Mouse (Mus musculus) ES-Bruce4 (cell line): Measurements from ENCODE around the gene Sox9. TPM values are rescaled to one million over a fixed set of nuclear protein-coding genes. Genes with fewer than 3 reads are reported as not detected.

ENCODE experiments used
- H3K27ac ChIP-seq: 2 replicates; pipeline ENCODE4 v1.5.1; 2012; ENCODE audit warnings: low read length, inconsistent platforms; ENCODE audit not compliant: insufficient read depth
- H3K27me3 ChIP-seq: 2 replicates; pipeline ENCODE4 v1.6.1; 2012; ENCODE audit warnings: mild to moderate bottlenecking, low read length, inconsistent platforms; ENCODE audit not compliant: control insufficient read depth, poor library complexity, insufficient read depth, severe bottlenecking
- H3K36me3 ChIP-seq: 2 replicates; pipeline ENCODE4 v1.6.1; 2012; ENCODE audit warnings: inconsistent platforms, mild to moderate bottlenecking, low read length, moderate library complexity; ENCODE audit not compliant: control insufficient read depth, poor library complexity, insufficient read depth, severe bottlenecking
- H3K4me1 ChIP-seq: one replicate; pipeline ENCODE4 v1.8.1; 2011; ENCODE audit warnings: low read length; ENCODE audit not compliant: control insufficient read depth, insufficient read depth
- H3K4me3 ChIP-seq: 2 replicates; pipeline ENCODE4 v1.5.1; 2011; ENCODE audit warnings: low read depth, mild to moderate bottlenecking, low read length
- H3K9ac ChIP-seq: 2 replicates; pipeline ENCODE4 v1.6.1; 2012; ENCODE audit warnings: low read depth, mild to moderate bottlenecking, inconsistent platforms; ENCODE audit not compliant: poor library complexity, severe bottlenecking
- H3K9me3 ChIP-seq: replicated peaks from 2 replicates; pipeline ENCODE4 v1.6.1; 2012; ENCODE audit warnings: mild to moderate bottlenecking, low read length, inconsistent platforms; ENCODE audit not compliant: control insufficient read depth, poor library complexity, insufficient read depth, severe bottlenecking
- CTCF ChIP-seq: IDR thresholded peaks from one replicate; pipeline ENCODE4 v1.8.1; 2011; ENCODE audit warnings: low read depth, low read length
- EP300 ChIP-seq: IDR thresholded peaks from 2 replicates; pipeline ENCODE4 v1.6.1; 2011; ENCODE audit warnings: low read depth, low read length; ENCODE audit not compliant: insufficient read depth
- POLR2A ChIP-seq: IDR thresholded peaks from one replicate; pipeline ENCODE4 v1.8.1; 2011; ENCODE audit warnings: low read length; ENCODE audit not compliant: insufficient read depth
- polyA plus RNA-seq: library from polyadenylated mRNA; stranded (reverse); fragments of >200 nt; gene quantifications from 2 replicates; pipeline ENCODE4 v1.2.4, GENCODE M21; 2011; ENCODE audit warnings: low read depth; ENCODE audit not compliant: missing spikeins, insufficient read depth, insufficient read length

Sox9 gene
- polyA plus RNA-seq, 1 experiment: 0.33 TPM

- no peak overlapping the region for H3K27ac ChIP-seq
- no peaks in the 10 kb centered on the region for H3K36me3 ChIP-seq
- H3K4me1 ChIP-seq: no peaks in the 10 kb centered on the region
- TF ChIP-seq EP300: no peak
- no peak for TF ChIP-seq POLR2A
- no peak for TF ChIP-seq CTCF
- H3K9me3 ChIP-seq: no peaks in the 10 kb centered on the region
- H3K4me3 ChIP-seq: no peak overlapping the region
- 0 out of 2 replicates have a peak, but pooled peaks cover 2% of the 10 kb centered on the region for H3K27me3 ChIP-seq
- H3K9ac ChIP-seq: no peak overlapping the region
Observed at GRCm38 (mm10) chr11:112766956-112767355, 15.1 kb upstream of the Sox9 start.

- no peak for TF ChIP-seq CTCF
- no peak for TF ChIP-seq POLR2A
- no peak for TF ChIP-seq EP300
- H3K4me1 ChIP-seq: no peaks in the 10 kb centered on the region
- H3K27ac ChIP-seq: no peak overlapping the region
- no peak overlapping the region for H3K4me3 ChIP-seq
- 0 out of 2 replicates have a peak, but pooled peaks cover 2% of the 10 kb centered on the region for H3K27me3 ChIP-seq
- no peaks in the 10 kb centered on the region for H3K9me3 ChIP-seq
- no peak overlapping the region for H3K9ac ChIP-seq
- H3K36me3 ChIP-seq: no peaks in the 10 kb centered on the region
Observed at GRCm38 (mm10) chr11:112767531-112768041, 14.4 kb upstream of the Sox9 start.

DNA sequence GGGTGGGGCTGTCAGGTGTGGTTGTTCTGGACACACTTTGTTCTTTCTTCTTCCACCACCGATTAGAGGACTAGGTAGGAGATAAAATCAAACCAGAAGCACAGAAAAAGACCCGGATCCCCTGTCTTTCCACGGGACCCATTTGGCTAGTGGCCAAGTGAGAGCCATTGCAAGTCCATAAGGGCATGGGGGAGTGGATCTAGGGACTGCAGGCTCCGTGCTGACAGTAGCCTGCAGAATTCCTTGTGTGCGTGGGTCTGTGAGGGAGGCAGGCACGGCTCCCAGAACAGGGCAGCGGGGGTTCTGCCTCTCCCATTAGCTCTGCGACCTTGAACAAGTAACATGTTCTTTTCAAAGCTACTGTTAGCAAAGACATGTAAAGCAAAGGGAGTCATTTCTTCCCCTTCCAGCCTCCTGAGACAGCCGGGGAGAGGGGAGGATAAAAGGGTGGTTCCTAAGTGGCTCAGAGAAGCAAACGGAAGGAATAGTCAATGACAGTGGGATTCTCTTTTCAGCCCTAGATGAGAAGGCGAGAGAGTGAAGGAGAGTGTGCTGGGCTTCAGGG is 9.2 kb upstream of the Sox9 start:
- Histone ChIP-seq H3K4me1 (no peaks in the 10 kb centered on the region), H3K9me3 (no peaks in the 10 kb centered on the region), H3K36me3 (no peaks in the 10 kb centered on the region), H3K9ac (no peak overlapping the region), H3K27me3 (no peaks in the 10 kb centered on the region), H3K4me3 (no peak overlapping the region), H3K27ac (no peak overlapping the region)
- no peak for TF ChIP-seq EP300
- TF ChIP-seq CTCF: no peak
- TF ChIP-seq POLR2A: no peak

GRCm38 (mm10) chr11:112779762-112780161 is 2.3 kb upstream of the Sox9 start:
- H3K36me3 ChIP-seq: no peaks in the 10 kb centered on the region
- H3K4me1 ChIP-seq: no peaks in the 10 kb centered on the region
- H3K27me3 ChIP-seq: peaks cover 30% of the 10 kb centered on the region
- peak; percentile 22 for TF ChIP-seq CTCF
- TF ChIP-seq POLR2A: no peak
- H3K9me3 ChIP-seq: no peaks in the 10 kb centered on the region
- H3K4me3 ChIP-seq: no peak overlapping the region
- H3K27ac ChIP-seq: no peak overlapping the region
- no peak overlapping the region for H3K9ac ChIP-seq

- Histone ChIP-seq H3K27ac (no peak overlapping the region), H3K27me3 (peaks cover 31% of the 10 kb centered on the region), H3K4me1 (no peaks in the 10 kb centered on the region), H3K9ac (no peak overlapping the region), H3K9me3 (no peaks in the 10 kb centered on the region), H3K36me3 (no peaks in the 10 kb centered on the region), H3K4me3 (no peak overlapping the region)
- TF ChIP-seq POLR2A: no peak
- TF ChIP-seq EP300: no peak
- no peak for TF ChIP-seq CTCF
Observed at GRCm38 (mm10) chr11:112780394-112780920, 1.6 kb upstream of the Sox9 start.
